Mouse (Mus musculus): ENCODE measurements around the gene Ptges2.

DNA sequence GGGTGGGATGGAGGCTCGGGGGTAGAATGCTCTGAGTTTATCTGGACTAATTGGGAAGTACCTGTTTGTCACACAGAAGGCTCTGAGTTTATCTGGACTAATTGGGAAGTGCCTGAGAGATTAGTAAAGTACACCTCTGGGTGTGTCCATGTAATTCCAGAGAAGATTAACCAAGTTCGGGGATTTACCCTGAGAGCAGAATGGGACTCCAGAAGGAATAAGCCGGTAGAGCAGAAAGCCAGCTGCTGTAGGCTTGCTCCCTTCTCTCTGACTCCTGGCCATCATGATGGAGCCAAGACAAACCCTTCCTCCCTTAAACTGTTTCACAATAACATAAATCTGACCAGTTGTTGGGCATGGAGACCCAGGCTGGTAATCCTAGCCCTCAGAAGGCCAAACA is 29.1 kb downstream of the Ptges2 start:
- no peak for TF ChIP-seq CTCF (IDR thresholded peaks at IDR 0.05; ENCODE audit: low read depth, low read length)
- no peak for TF ChIP-seq GATA1 (IDR thresholded peaks at IDR 0.05; ENCODE audit: borderline replicate concordance, low read length)
- no peak for TF ChIP-seq POLR2AphosphoS5 (IDR thresholded peaks at IDR 0.05; ENCODE audit: insufficient replicate concordance, low read depth, low read length)
- TF ChIP-seq TAL1 (conservative IDR thresholded peaks at IDR 0.05; ENCODE audit: low read depth, low read length): no peak
